Mouse (Mus musculus) liver, adult 2 months (tissue): ENCODE data around the gene Sh2b2.

Source experiments
- CTCF ChIP-seq: fragments of 200-500 bp; IDR thresholded peaks from 2 replicates; pipeline ENCODE4 v1.5.1; 2011; ENCODE audit warnings: low read depth, low read length, control low read depth
- POLR2A ChIP-seq: fragments of 200-500 bp; IDR thresholded peaks from 2 replicates; pipeline ENCODE4 v1.6.1; 2011; ENCODE audit warnings: low read length, control low read depth; ENCODE audit not compliant: insufficient read depth; ENCODE audit errors: extremely low read depth

DNA sequence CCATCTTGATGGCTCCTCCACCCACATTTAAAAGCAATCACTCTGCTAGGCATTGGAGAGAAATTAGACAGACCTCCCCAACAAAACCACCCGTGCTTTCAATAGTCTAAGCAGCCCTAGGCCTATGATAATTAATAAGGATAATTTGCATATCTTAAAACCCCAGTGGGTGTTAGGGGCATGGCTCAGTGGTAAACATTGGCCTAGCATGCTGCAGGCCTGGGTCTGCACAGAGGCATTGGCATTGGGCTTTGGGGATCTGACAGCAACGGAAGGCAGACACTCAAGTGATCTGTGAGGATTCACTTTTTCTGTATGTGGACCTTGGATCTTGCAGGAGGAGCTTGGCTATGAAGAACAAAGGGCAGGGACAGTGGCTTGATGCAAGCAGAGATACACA, 46.0 kb upstream of the Sh2b2 start:
- no peak for TF ChIP-seq CTCF
- TF ChIP-seq POLR2A = no peak
